Mouse (Mus musculus) lung, embryonic 14.5 days (tissue): Measurements from ENCODE around the gene Taar7d. TPM values are rescaled to one million over a fixed set of nuclear protein-coding genes. Genes with fewer than 3 reads are reported as not detected.

ENCODE experiments used
- ATAC-seq: fragments of 200-750 bp; cut with Nextera tagmentation; 2 replicates; pipeline ENCODE4 v1.8.0; 2017; ENCODE audit warnings: mild to moderate bottlenecking, moderate TSS enrichment, moderate library complexity; ENCODE audit not compliant: insufficient read depth
- DNase-seq: peaks from one replicate; pipeline ENCODE4 v3.0.0-alpha.2; 2015
- H3K27ac ChIP-seq: fragments of 300-500 bp; sonication (generic); 2 replicates; pipeline ENCODE4 v1.5.1; 2014; ENCODE audit warnings: low read depth, mild to moderate bottlenecking, moderate library complexity
- H3K27me3 ChIP-seq: fragments of 300-500 bp; sonication (generic); 2 replicates; pipeline ENCODE4 v1.6.1; 2014; ENCODE audit warnings: low read length, control low read depth; ENCODE audit not compliant: insufficient read depth
- H3K36me3 ChIP-seq: fragments of 300-500 bp; sonication (generic); 2 replicates; pipeline ENCODE4 v1.6.1; 2014; ENCODE audit warnings: control low read depth; ENCODE audit not compliant: insufficient read depth
- H3K4me1 ChIP-seq: fragments of 300-500 bp; sonication (generic); 2 replicates; pipeline ENCODE4 v1.6.1; 2014; ENCODE audit warnings: antibody characterized with exemption, control low read depth; ENCODE audit not compliant: insufficient read depth
- H3K4me2 ChIP-seq: fragments of 300-500 bp; sonication (generic); 2 replicates; pipeline ENCODE4 v1.6.1; 2014; ENCODE audit warnings: mild to moderate bottlenecking
- H3K4me3 ChIP-seq: fragments of 300-500 bp; sonication (generic); 2 replicates; pipeline ENCODE4 v1.5.1; 2014; ENCODE audit warnings: low read depth, low read length
- H3K9ac ChIP-seq: fragments of 300-500 bp; sonication (generic); 2 replicates; pipeline ENCODE4 v1.6.1; 2014
- H3K9me3 ChIP-seq: fragments of 300-500 bp; sonication (generic); 2 replicates; pipeline ENCODE4 v1.6.1; 2016; ENCODE audit warnings: low read depth, low read length, control low read depth
- CTCF ChIP-seq: IDR thresholded peaks from 2 replicates; pipeline ENCODE4 v1.5.1; 2016; ENCODE audit warnings: antibody characterized with exemption, low read depth
- WGBS: fragments of 180-500 bp; shearing (Covaris S2); extraction: QIAGEN DNeasy Blood & Tissue Kit; methylation state at CpG from one replicate; pipeline ENCODE4 v1.1.7; 2014; 5-methylcytosine and 5-hydroxymethylcytosine counted together
- polyA plus RNA-seq: library from polyadenylated mRNA; unstranded; fragments of >200 nt; fragmentation: Nextera tagmentation; extraction: Ambion mirVana; gene quantifications from 2 replicates; pipeline ENCODE4 v1.2.1, GENCODE M21; 2014

The Taar7d gene
- not detected in 2 replicates for polyA plus RNA-seq

GRCm38 (mm10) chr10:24026922-24027321 is at the start of gene Taar7d:
Gene Taar7d (plus strand): TSS chr10:24027222.
- Histone ChIP-seq H3K27me3 (no peaks in the 10 kb centered on the region), H3K36me3 (no peaks in the 10 kb centered on the region), H3K4me2 (no peak within 1 kb of the TSS), H3K27ac (no peak within 1 kb of the TSS), H3K4me3 (no peak within 1 kb of the TSS), H3K4me1 (no peaks in the 10 kb centered on the region), H3K9me3 (no peaks in the 10 kb centered on the region), H3K9ac (no peak within 1 kb of the TSS)
- DNase-seq: no peak
- no peak for TF ChIP-seq CTCF
- no peak for ATAC-seq

GRCm38 (mm10) chr10:23977958-23978357 is 49.1 kb upstream of the Taar7d start:
- Histone ChIP-seq H3K9me3 (no peaks in the 10 kb centered on the region), H3K27ac (no peak overlapping the region), H3K4me3 (no peak overlapping the region), H3K4me2 (no peak overlapping the region), H3K4me1 (no peaks in the 10 kb centered on the region), H3K36me3 (no peaks in the 10 kb centered on the region), H3K9ac (no peak overlapping the region), H3K27me3 (no peaks in the 10 kb centered on the region)
- no peak for DNase-seq
- no peak for ATAC-seq
- TF ChIP-seq CTCF: no peak
- 54% methylated on average over 4 of the region's 4 CpGs for WGBS

GRCm38 (mm10) chr10:23978901-23979705 is 47.9 kb upstream of the Taar7d start:
- H3K4me3 ChIP-seq: no peak overlapping the region
- no peaks in the 10 kb centered on the region for H3K27me3 ChIP-seq
- no peaks in the 10 kb centered on the region for H3K9me3 ChIP-seq
- peak; percentile 85 for ATAC-seq
- no peaks in the 10 kb centered on the region for H3K4me1 ChIP-seq
- WGBS: 33% methylated on average over 16 of the region's 16 CpGs
- no peaks in the 10 kb centered on the region for H3K36me3 ChIP-seq
- H3K4me2 ChIP-seq: no peak overlapping the region
- H3K27ac ChIP-seq: no peak overlapping the region
- peak; percentile 86 for DNase-seq
- TF ChIP-seq CTCF: peak; percentile 92
- no peak overlapping the region for H3K9ac ChIP-seq

DNA sequence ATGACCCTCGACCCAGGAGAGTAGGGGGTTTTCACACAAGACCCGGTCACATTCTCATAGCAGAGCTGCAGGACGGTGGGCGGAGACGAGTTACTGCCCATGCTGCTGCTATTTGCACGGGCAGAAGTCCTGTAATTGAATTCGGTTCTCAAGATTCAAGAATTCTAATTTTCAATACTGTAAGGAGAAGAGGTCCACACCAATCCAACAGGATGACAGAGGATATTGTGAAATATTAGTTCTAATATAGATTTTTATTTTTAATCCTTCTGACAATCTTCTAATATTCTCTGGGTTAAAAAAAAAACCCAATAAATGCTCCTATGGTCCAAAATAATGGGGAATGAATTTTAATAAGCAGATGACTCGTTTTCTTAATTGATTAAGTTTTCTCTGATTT is 41.5 kb upstream of the Taar7d start, which contains the start of gene Taar6:
Gene Taar6 (minus strand): TSS at position 101 of the 400 bp plus-strand sequence.
- TF ChIP-seq CTCF: no peak
- H3K27me3 ChIP-seq: no peaks in the 10 kb centered on the region
- no peak within 1 kb of the TSS for H3K27ac ChIP-seq
- no peaks in the 10 kb centered on the region for H3K4me1 ChIP-seq
- no peak within 1 kb of the TSS for H3K4me3 ChIP-seq
- no peak within 1 kb of the TSS for H3K9ac ChIP-seq
- ATAC-seq: no peak
- DNase-seq: no peak
- H3K4me2 ChIP-seq: no peak within 1 kb of the TSS
- H3K9me3 ChIP-seq: no peaks in the 10 kb centered on the region
- H3K36me3 ChIP-seq: no peaks in the 10 kb centered on the region
- WGBS: 72% methylated on average over 8 of the region's 8 CpGs

GRCm38 (mm10) chr10:23986419-23986818 is 40.6 kb upstream of the Taar7d start:
- Histone ChIP-seq H3K9ac (no peak overlapping the region), H3K4me2 (no peak overlapping the region), H3K27me3 (no peaks in the 10 kb centered on the region), H3K4me1 (no peaks in the 10 kb centered on the region), H3K27ac (no peak overlapping the region), H3K9me3 (no peaks in the 10 kb centered on the region), H3K36me3 (no peaks in the 10 kb centered on the region), H3K4me3 (no peak overlapping the region)
- WGBS: 73% methylated on average over 5 of the region's 5 CpGs
- DNase-seq (no peak), ATAC-seq (no peak)
- TF ChIP-seq CTCF: no peak

- Histone ChIP-seq H3K4me1 (no peaks in the 10 kb centered on the region), H3K4me3 (no peak within 1 kb of the TSS), H3K27me3 (no peaks in the 10 kb centered on the region), H3K4me2 (no peak within 1 kb of the TSS), H3K36me3 (no peaks in the 10 kb centered on the region), H3K9me3 (no peaks in the 10 kb centered on the region), H3K9ac (no peak within 1 kb of the TSS), H3K27ac (no peak within 1 kb of the TSS)
- 89% methylated on average over 3 of the region's 3 CpGs for WGBS
- no peak for TF ChIP-seq CTCF
- DNase-seq: no peak
- ATAC-seq: no peak
Measured at GRCm38 (mm10) chr10:23993381-23993780, 33.6 kb upstream of the Taar7d start, which contains the start of gene Taar7a. Gene Taar7a (minus strand): TSS chr10:23993481.

DNA sequence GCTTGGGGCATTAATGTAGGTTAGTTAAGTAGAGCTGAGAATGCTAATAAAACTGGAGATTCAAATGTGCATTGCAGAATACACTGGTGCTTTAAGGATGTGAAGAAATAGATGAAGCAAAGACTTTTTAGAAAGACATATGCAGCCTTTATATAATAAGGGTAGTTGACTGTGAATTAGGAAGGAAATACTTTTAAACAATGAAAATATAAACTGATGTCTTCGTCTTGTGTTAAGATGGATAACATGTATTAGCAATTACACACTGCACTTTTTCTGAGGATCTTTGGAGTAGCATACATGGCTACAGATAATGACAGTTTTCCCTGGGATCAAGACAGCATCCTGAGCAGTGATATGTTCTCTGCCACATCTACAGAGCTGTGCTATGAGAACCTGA is 27.4 kb upstream of the Taar7d start, which contains the start of gene Taar7b:
Gene Taar7b (plus strand): TSS at position 301 of the 400 bp plus-strand sequence.
- 74% methylated on average over 1 of the region's 1 CpGs for WGBS
- no peak for ATAC-seq
- Histone ChIP-seq H3K4me1 (no peaks in the 10 kb centered on the region), H3K36me3 (no peaks in the 10 kb centered on the region), H3K9me3 (no peaks in the 10 kb centered on the region), H3K4me2 (no peak within 1 kb of the TSS), H3K27me3 (no peaks in the 10 kb centered on the region), H3K9ac (no peak within 1 kb of the TSS), H3K4me3 (no peak within 1 kb of the TSS), H3K27ac (no peak within 1 kb of the TSS)
- no peak for TF ChIP-seq CTCF
- DNase-seq: no peak
